Mouse (Mus musculus) heart, adult 9 months (tissue): ENCODE results near the gene Dst.

ENCODE experiments used
- DNase-seq, 2 experiments: peaks; one replicate each; pipeline ENCODE4 v3.0.0; 2022; ENCODE audit warnings: low spot score in 2 of 2

Gene Dst

GRCm38 (mm10) chr1:34127714-34128474, 219.9 kb downstream of the Dst start:
- DNase-seq, result no peak

- DNase-seq, result no peak
Observed at GRCm38 (mm10) chr1:34128796-34129195, 220.8 kb downstream of the Dst start.

- peak; percentile 66 to 76 for DNase-seq
Observed at GRCm38 (mm10) chr1:34129691-34130090, 221.7 kb downstream of the Dst start.

GRCm38 (mm10) chr1:34130804-34131203, 222.8 kb downstream of the Dst start:
- DNase-seq, result no peak

GRCm38 (mm10) chr1:34132875-34133274, 224.8 kb downstream of the Dst start:
- DNase-seq, result no peak

GRCm38 (mm10) chr1:34135535-34135934, 227.5 kb downstream of the Dst start:
- DNase-seq, result no peak

- DNase-seq, result no peak
Observed at GRCm38 (mm10) chr1:34139191-34139853, 231.3 kb downstream of the Dst start.

GRCm38 (mm10) chr1:34139871-34140471, 231.9 kb downstream of the Dst start:
- no peak for DNase-seq

- DNase-seq, result peak in 1 of 2 experiments; percentile 31
Observed at GRCm38 (mm10) chr1:34140686-34141085, 232.7 kb downstream of the Dst start.

GRCm38 (mm10) chr1:34142951-34143580, 235.0 kb downstream of the Dst start:
- no peak for DNase-seq

GRCm38 (mm10) chr1:34144826-34145225, 236.8 kb downstream of the Dst start:
- DNase-seq, result no peak

- no peak for DNase-seq
Observed at GRCm38 (mm10) chr1:34148039-34148438, 240.0 kb downstream of the Dst start.

GRCm38 (mm10) chr1:34150416-34151093, 242.5 kb downstream of the Dst start:
- peak; percentile 49 to 63 for DNase-seq

GRCm38 (mm10) chr1:34152683-34153082, 244.7 kb downstream of the Dst start:
- DNase-seq, result no peak

- DNase-seq, result no peak
Observed at GRCm38 (mm10) chr1:34156058-34156457, 248.0 kb downstream of the Dst start.

GRCm38 (mm10) chr1:34157702-34158101, 249.7 kb downstream of the Dst start:
- no peak for DNase-seq

- DNase-seq, result no peak
Observed at GRCm38 (mm10) chr1:34158822-34159221, 250.8 kb downstream of the Dst start.

GRCm38 (mm10) chr1:34159898-34160297, 251.9 kb downstream of the Dst start:
- no peak for DNase-seq

GRCm38 (mm10) chr1:34164616-34165295, 256.7 kb downstream of the Dst start:
- DNase-seq, result peak; percentile 54 to 84

GRCm38 (mm10) chr1:34165926-34166325, 257.9 kb downstream of the Dst start:
- DNase-seq, result no peak
